Mouse (Mus musculus) CH12.LX (cell line): Measurements from ENCODE around the gene Ugt1a2.

Experiments used
- BHLHE40 ChIP-seq: IDR thresholded peaks from 2 replicates; pipeline ENCODE4 v1.6.1; 2011; ENCODE audit warnings: mild to moderate bottlenecking, low read depth, low read length, improper control_type of control experiment
- CTCF ChIP-seq, 2 experiments: IDR thresholded peaks in 1 of 2; conservative IDR thresholded peaks in 1 of 2; 2 replicates each; pipeline ENCODE4 v1.5.1; 2011 to 2012; ENCODE audit warnings: low read depth in 2 of 2, low read length in 2 of 2, improper control_type of control experiment in 1 of 2, inconsistent platforms in 1 of 2, mild to moderate bottlenecking in 1 of 2, moderate library complexity in 1 of 2
- EP300 ChIP-seq: IDR thresholded peaks from 2 replicates; pipeline ENCODE4 v1.6.1; 2011; ENCODE audit warnings: low read length, improper control_type of control experiment
- MAFK ChIP-seq: IDR thresholded peaks from 2 replicates; pipeline ENCODE4 v1.6.1; 2011; ENCODE audit warnings: low read length, improper control_type of control experiment; ENCODE audit not compliant: insufficient replicate concordance
- MXI1 ChIP-seq: IDR thresholded peaks from 2 replicates; pipeline ENCODE4 v1.6.1; 2011; ENCODE audit warnings: mild to moderate bottlenecking, low read depth, low read length, improper control_type of control experiment
- RAD21 ChIP-seq: IDR thresholded peaks from 2 replicates; pipeline ENCODE4 v1.6.1; 2011; ENCODE audit warnings: low read depth, mild to moderate bottlenecking, low read length, improper control_type of control experiment, moderate library complexity
- ZC3H11A ChIP-seq: IDR thresholded peaks from 2 replicates; pipeline ENCODE4 v1.6.1; 2012; ENCODE audit warnings: low read depth, mild to moderate bottlenecking, inconsistent platforms, low read length, improper control_type of control experiment

- TF ChIP-seq CTCF (conservative IDR thresholded peaks at IDR 0.05 in 1 of 2, IDR thresholded peaks at IDR 0.05 in 1 of 2; ENCODE audit: low read depth in 2 of 2, low read length in 2 of 2) (no peak), MAFK (no peak), RAD21 (no peak), EP300 (no peak), ZC3H11A (no peak), MXI1 (no peak), BHLHE40 (no peak)
Measured at GRCm38 (mm10) chr1:88260604-88261377, 60.4 kb downstream of the Ugt1a2 start.
